Mouse (Mus musculus): ENCODE data around the gene Fam131b.
A peak's percentile ranks its signal among the peaks of the same experiment; 100 is the strongest.

GRCm38 (mm10) chr6:42349426-42350020 is 25.1 kb upstream of the Fam131b start, which contains the start of gene Zyx:
- TF ChIP-seq CTCF (IDR thresholded peaks at IDR 0.05; ENCODE audit: borderline replicate concordance, control insufficient read depth, extremely low read depth, insufficient read depth, low read length, poor library complexity) (0 out of 2 replicates have a peak, but pooled peaks have one; percentile 18), POLR2A (IDR thresholded peaks at IDR 0.05; ENCODE audit: control insufficient read depth, extremely low read depth, insufficient read depth, low read length, poor library complexity) (peak; percentile 64; the same call in 1 of the 2 replicates)
